Mouse (Mus musculus) neural tube, embryonic 11.5 days (tissue): Measurements from ENCODE around the gene Pcdh19. TPM values are rescaled to one million over a fixed set of nuclear protein-coding genes. Genes with fewer than 3 reads are reported as not detected.

Experiments used
- ATAC-seq: fragments of 200-750 bp; cut with Nextera tagmentation; 2 replicates; pipeline ENCODE4 v1.8.0; 2017; ENCODE audit warnings: moderate number of reproducible peaks, mild to moderate bottlenecking, moderate TSS enrichment, moderate library complexity; ENCODE audit not compliant: insufficient read depth, low FRiP score, low TSS enrichment
- DNase-seq: peaks from one replicate; pipeline ENCODE4 v3.0.0-alpha.2; 2015; ENCODE audit warnings: low spot score
- H3K27ac ChIP-seq: fragments of 300-500 bp; sonication (generic); 2 replicates; pipeline ENCODE4 v1.5.1; 2014; ENCODE audit warnings: low read depth, mild to moderate bottlenecking, low read length
- H3K27me3 ChIP-seq: fragments of 300-500 bp; sonication (generic); 2 replicates; pipeline ENCODE4 v1.6.1; 2014; ENCODE audit warnings: mild to moderate bottlenecking, low read length, mixed read lengths; ENCODE audit not compliant: control insufficient read depth, insufficient read depth
- H3K36me3 ChIP-seq: fragments of 300-500 bp; sonication (generic); 2 replicates; pipeline ENCODE4 v1.6.1; 2014; ENCODE audit warnings: mild to moderate bottlenecking, low read length, moderate library complexity, mixed read lengths; ENCODE audit not compliant: control insufficient read depth, insufficient read depth
- H3K4me1 ChIP-seq: fragments of 300-500 bp; sonication (generic); 2 replicates; pipeline ENCODE4 v1.6.1; 2014; ENCODE audit warnings: low read length, mixed read lengths; ENCODE audit not compliant: control insufficient read depth, insufficient read depth
- H3K4me2 ChIP-seq: fragments of 300-500 bp; sonication (generic); 2 replicates; pipeline ENCODE4 v1.6.1; 2014; ENCODE audit warnings: low read depth, mild to moderate bottlenecking, moderate library complexity
- H3K4me3 ChIP-seq: fragments of 300-500 bp; sonication (generic); 2 replicates; pipeline ENCODE4 v1.5.1; 2014; ENCODE audit warnings: low read depth, low read length
- H3K9ac ChIP-seq: fragments of 300-500 bp; sonication (generic); 2 replicates; pipeline ENCODE4 v1.6.1; 2014; ENCODE audit warnings: mild to moderate bottlenecking, low read length
- H3K9me3 ChIP-seq: fragments of 300-500 bp; sonication (generic); 2 replicates; pipeline ENCODE4 v1.6.1; 2016; ENCODE audit warnings: low read length; ENCODE audit not compliant: control insufficient read depth
- WGBS: fragments of 180-500 bp; shearing (Covaris S2); extraction: QIAGEN DNeasy Blood & Tissue Kit; methylation state at CpG from one replicate; pipeline ENCODE4 v1.1.7; 2014; 5-methylcytosine and 5-hydroxymethylcytosine counted together
- polyA plus RNA-seq: library from polyadenylated mRNA; unstranded; fragments of >200 nt; fragmentation: Nextera tagmentation; extraction: Ambion mirVana; gene quantifications from 2 replicates; pipeline ENCODE4 v1.2.1, GENCODE M21; 2014

The Pcdh19 gene
- polyA plus RNA-seq, 1 experiment from 2014 or later, result 4.0 TPM

DNA sequence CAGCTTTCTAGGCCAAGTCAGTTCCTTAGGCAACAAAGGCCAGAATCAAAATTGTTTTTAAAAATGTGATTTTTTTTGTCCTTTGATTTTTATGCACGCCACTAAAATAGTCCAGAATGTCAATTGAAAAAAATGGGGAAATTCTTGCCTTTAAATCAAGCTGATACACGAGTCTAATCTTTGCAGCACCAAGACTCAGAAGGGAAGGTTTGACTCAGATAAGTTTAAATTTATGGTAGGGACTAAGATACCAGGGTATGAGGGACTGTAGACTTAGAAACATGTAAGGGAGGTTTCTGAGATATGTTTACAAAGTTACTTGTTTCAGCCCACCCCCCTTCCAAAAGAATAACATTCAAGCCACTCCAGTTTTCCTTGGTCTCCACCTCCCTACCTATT lies 3.6 kb upstream of the Pcdh19 start:
- no peaks in the 10 kb centered on the region for H3K27me3 ChIP-seq
- H3K4me3 ChIP-seq, result no peak overlapping the region
- H3K4me1 ChIP-seq, result no peaks in the 10 kb centered on the region
- H3K27ac ChIP-seq, result no peak overlapping the region
- H3K9ac ChIP-seq, result no peak overlapping the region
- no peaks in the 10 kb centered on the region for H3K9me3 ChIP-seq
- ATAC-seq (no peak), DNase-seq (no peak)
- H3K4me2 ChIP-seq, result no peak overlapping the region
- 40% methylated on average over 2 of the region's 2 CpGs for WGBS
- no peaks in the 10 kb centered on the region for H3K36me3 ChIP-seq

DNA sequence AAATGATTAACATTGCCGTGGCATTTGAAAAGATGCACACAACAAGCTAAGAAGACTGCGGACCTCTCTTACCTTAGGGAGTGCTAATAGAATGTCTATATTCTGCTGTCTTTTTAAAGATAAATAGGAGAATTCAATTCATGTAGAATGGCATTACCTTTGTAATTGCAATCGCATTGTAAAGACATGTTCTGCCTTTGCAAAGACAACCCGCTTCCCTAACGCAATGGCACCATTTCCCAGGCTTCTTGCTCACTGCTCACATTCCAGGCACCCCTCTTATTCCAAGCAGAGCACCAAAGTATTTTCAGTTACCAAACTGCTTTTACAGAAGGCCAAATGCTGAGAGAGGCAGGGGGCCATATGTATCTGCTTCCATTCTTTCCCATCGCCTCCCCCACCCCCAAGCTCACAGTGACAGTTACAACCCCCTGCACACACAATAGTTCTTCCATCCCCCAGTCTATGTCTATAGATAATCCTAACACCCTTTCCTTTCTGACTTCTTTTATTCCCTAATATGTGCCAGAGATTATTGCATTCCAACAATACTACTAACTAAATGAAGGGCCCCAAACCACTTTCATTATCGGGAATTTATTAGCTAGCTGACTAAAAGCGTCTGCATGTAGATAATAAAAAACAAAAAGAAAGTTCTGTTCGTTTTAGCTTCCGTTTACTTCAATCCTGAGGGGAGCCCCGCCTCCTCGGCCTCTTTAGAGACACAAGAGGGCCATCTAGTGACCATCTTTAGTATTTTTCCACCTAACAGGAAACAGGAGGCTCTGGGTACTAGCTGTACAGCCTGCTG lies 3.0 kb upstream of the Pcdh19 start:
- Histone ChIP-seq H3K4me1 (no peaks in the 10 kb centered on the region), H3K9ac (no peak overlapping the region), H3K27ac (no peak overlapping the region), H3K4me3 (peak overlapping the region; percentile 26), H3K36me3 (no peaks in the 10 kb centered on the region), H3K4me2 (peak overlapping the region; percentile 71), H3K9me3 (no peaks in the 10 kb centered on the region), H3K27me3 (no peaks in the 10 kb centered on the region)
- DNase-seq (peak; percentile 53), ATAC-seq (no peak)
- 14% methylated on average over 12 of the region's 12 CpGs for WGBS

DNA sequence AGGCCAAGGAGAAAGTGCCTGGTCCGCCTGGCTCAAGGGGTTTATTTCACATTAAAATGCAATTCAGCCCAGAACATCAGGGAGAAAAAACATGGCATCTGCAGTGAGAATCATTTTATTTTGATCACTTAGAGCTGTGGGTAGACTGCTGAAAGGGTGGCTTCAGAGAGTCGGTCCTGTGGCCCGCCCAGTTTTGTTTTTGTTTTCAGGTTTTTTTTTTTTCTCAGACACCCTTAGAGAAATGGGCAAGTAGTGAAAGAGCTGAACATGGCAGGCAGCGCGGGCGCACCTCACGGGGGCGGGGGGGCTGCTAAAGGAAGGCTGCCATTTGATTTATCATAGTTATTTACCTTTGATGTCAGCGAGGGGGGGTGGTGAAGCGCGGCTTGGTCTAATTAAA lies 2.0 kb upstream of the Pcdh19 start:
- no peaks in the 10 kb centered on the region for H3K4me1 ChIP-seq
- DNase-seq (no peak), ATAC-seq (no peak)
- no peak overlapping the region for H3K27ac ChIP-seq
- H3K27me3 ChIP-seq, result no peaks in the 10 kb centered on the region; the same call in 1 of the 2 replicates
- H3K9ac ChIP-seq, result no peak overlapping the region
- H3K9me3 ChIP-seq, result no peaks in the 10 kb centered on the region
- H3K4me2 ChIP-seq, result peak overlapping the region; percentile 71
- no peaks in the 10 kb centered on the region for H3K36me3 ChIP-seq
- peak overlapping the region; percentile 26 for H3K4me3 ChIP-seq
- WGBS, result 17% methylated on average over 11 of the region's 11 CpGs

DNA sequence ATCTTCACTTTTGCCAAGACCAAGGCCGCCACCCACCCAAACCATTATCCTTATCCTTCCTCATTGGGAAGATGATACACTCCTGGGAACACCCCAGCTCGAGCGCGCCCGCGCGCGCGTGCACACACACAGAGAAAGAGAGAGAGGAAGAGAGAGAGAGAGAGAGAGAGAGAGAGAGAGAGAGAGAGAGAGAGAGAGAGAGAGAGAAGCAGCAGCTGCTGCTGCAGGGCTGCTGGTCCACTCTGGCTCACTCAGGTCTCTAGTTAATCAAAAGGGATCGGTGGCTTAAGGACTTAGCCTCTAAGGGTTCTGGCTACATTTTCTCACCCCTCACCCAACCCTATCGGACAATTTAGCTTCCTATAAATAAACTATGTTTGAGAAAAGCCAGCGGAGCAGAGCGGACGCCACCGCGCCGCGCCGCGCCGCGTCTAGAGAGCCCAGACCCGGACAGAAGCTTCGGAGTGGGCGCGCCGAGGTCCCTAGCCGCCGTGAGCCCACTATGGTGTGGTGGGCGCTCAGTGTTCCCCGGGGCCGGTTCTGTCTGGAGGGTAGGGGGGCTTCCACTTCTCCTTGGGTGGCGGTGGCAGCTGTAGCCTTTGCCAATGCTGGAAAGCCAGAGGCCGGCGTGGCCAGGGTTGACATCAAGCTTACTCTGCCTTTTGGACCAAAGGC lies 926 bp upstream of the Pcdh19 start:
- DNase-seq, result peak; percentile 40
- peak overlapping the region; percentile 71 for H3K4me2 ChIP-seq
- H3K27me3 ChIP-seq, result no peaks in the 10 kb centered on the region; the same call in 1 of the 2 replicates
- no peak for ATAC-seq
- H3K36me3 ChIP-seq, result no peaks in the 10 kb centered on the region
- peak overlapping the region; percentile 52 for H3K4me3 ChIP-seq
- no peaks in the 10 kb centered on the region for H3K4me1 ChIP-seq
- 34% methylated on average over 35 of the region's 35 CpGs for WGBS
- H3K9me3 ChIP-seq, result no peaks in the 10 kb centered on the region
- H3K9ac ChIP-seq, result peak overlapping the region; percentile 51; the same call in 1 of the 2 replicates
- no peak overlapping the region for H3K27ac ChIP-seq

DNA sequence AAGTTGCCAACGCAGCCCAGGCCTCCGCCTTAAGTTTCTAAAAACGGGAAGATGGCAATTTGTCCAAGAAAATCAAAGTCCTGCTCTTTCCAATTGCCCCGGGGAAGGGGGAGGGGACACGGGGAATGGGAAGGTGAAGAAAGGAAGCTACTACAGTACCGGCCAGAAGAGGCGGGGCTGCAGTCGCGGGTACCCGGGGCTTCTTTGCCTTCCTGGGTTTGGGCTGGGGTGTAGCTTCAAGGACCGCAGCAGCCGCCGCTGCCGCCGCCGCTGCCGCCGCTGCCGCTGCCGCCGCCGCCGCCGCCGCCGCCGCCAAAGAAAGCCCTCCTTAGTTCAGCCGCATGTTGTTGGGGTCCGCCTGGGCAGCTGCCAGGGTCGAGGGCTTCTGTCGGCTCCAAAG lies 631 bp downstream of the Pcdh19 start:
- WGBS, result 16% methylated on average over 31 of the region's 31 CpGs
- H3K9me3 ChIP-seq, result no peaks in the 10 kb centered on the region
- no peak overlapping the region for H3K27ac ChIP-seq
- no peaks in the 10 kb centered on the region for H3K36me3 ChIP-seq
- H3K9ac ChIP-seq, result peak overlapping the region; percentile 35
- H3K4me2 ChIP-seq, result peak overlapping the region; percentile 71
- H3K4me3 ChIP-seq, result peak overlapping the region; percentile 52
- ATAC-seq (peak; percentile 5; the same call in 1 of the 2 replicates), DNase-seq (no peak)
- H3K27me3 ChIP-seq, result no peaks in the 10 kb centered on the region; the same call in 1 of the 2 replicates
- H3K4me1 ChIP-seq, result no peaks in the 10 kb centered on the region

DNA sequence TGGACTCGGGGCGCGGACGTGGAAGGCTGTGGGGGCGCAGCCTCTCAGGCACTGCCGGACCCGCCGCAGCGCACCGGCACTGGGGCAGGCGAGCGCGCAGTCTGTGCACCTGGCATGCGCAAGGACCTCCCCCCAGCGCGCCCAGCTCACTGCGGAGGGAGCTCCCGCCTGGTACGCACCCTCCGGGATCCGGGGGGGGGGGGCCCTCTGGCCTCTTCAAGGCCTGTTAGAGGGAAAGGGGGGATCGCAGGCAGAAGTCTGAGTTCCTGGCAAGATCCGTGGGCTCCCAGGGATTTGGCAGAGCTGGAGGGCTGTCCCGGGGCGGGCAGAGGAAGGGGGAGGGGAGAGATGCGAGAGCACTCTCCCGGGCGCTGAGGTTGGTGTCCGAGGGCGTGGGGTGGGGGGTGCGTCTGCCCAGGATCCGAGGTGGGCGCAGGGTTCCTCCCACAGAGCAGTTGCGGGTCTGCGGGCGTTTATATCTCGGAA lies 1.1 kb downstream of the Pcdh19 start:
- no peaks in the 10 kb centered on the region for H3K4me1 ChIP-seq
- no peak overlapping the region for H3K27ac ChIP-seq
- H3K4me3 ChIP-seq, result peak overlapping the region; percentile 52
- 20% methylated on average over 28 of the region's 37 CpGs for WGBS
- no peaks in the 10 kb centered on the region for H3K36me3 ChIP-seq
- no peak overlapping the region; the same call in 1 of the 2 replicates for H3K9ac ChIP-seq
- peak overlapping the region; percentile 71 for H3K4me2 ChIP-seq
- DNase-seq (peak; percentile 39), ATAC-seq (peak; percentile 14; the same call in 1 of the 2 replicates)
- no peaks in the 10 kb centered on the region; the same call in 1 of the 2 replicates for H3K27me3 ChIP-seq
- H3K9me3 ChIP-seq, result no peaks in the 10 kb centered on the region

DNA sequence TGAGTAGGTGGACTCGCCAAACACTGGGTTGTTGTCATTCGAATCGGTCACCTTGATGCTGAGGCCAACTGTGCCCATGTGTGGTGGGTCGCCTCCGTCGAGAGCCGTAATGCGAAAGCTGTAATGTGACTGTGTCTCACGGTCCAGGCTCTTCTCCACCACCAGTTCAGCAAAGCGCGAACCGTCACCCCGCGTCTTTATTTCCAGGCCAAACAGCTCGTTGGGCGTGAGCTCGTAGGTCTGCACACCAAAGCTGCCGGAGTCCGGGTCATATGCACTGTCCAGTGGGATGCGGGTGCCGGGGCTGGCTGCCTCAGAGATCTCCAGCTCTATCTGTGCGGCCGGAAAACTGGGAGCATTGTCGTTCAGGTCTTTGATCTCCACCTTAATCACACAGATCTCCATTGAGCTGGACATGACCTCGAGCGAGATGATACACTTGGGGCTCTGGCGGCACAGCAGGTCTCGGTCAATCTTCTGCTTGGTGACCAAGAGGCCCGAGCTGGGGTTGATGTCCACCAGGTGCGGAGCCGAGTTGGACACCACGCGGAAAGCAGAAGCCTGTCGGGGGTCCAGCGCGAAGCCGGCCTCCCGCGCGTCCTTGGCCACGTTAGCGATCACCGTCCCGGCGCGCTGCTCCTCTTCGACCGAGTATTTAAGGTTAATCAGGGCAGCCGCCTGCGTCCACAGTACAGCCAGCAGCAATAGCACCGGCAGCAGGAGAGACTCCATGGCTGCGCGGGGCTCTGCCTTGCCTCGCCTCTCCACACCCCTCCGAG lies 2.1 kb downstream of the Pcdh19 start:
- 20% methylated on average over 55 of the region's 55 CpGs for WGBS
- Histone ChIP-seq H3K27ac (no peak overlapping the region), H3K27me3 (no peaks in the 10 kb centered on the region; the same call in 1 of the 2 replicates), H3K9ac (peak overlapping the region; percentile 5; the same call in 1 of the 2 replicates), H3K4me3 (peak overlapping the region; percentile 52), H3K4me1 (no peaks in the 10 kb centered on the region), H3K4me2 (peak overlapping the region; percentile 71), H3K9me3 (no peaks in the 10 kb centered on the region), H3K36me3 (no peaks in the 10 kb centered on the region)
- ATAC-seq, result no peak
- peak; percentile 29 for DNase-seq

DNA sequence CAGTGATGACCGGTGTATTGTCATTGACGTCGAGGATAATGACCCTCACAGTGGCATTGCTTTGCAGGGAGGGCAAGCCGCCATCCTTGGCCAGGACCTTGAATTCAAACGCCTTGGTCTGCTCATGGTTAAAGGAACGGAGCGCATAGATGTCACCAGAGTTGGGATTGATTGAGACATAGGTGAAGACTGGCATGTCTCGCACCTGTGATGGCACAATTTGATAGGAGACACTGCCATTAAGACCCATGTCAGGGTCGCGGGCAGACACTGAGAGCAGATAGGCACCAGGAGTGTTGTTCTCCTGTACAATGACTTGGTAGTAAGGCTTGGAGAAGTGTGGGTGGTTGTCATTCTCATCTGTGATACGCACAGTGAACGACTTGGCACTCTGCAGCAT lies 3.2 kb downstream of the Pcdh19 start:
- H3K4me2 ChIP-seq, result peak overlapping the region; percentile 71; the same call in 1 of the 2 replicates
- 38% methylated on average over 12 of the region's 12 CpGs for WGBS
- H3K4me1 ChIP-seq, result no peaks in the 10 kb centered on the region
- ATAC-seq (no peak), DNase-seq (no peak)
- H3K27ac ChIP-seq, result no peak overlapping the region
- H3K4me3 ChIP-seq, result no peak overlapping the region; the same call in 1 of the 2 replicates
- no peaks in the 10 kb centered on the region for H3K36me3 ChIP-seq
- H3K27me3 ChIP-seq, result no peaks in the 10 kb centered on the region; the same call in 1 of the 2 replicates
- H3K9me3 ChIP-seq, result no peaks in the 10 kb centered on the region
- H3K9ac ChIP-seq, result no peak overlapping the region
